Mouse (Mus musculus): ENCODE data around the gene Gars.

The Gars gene

DNA sequence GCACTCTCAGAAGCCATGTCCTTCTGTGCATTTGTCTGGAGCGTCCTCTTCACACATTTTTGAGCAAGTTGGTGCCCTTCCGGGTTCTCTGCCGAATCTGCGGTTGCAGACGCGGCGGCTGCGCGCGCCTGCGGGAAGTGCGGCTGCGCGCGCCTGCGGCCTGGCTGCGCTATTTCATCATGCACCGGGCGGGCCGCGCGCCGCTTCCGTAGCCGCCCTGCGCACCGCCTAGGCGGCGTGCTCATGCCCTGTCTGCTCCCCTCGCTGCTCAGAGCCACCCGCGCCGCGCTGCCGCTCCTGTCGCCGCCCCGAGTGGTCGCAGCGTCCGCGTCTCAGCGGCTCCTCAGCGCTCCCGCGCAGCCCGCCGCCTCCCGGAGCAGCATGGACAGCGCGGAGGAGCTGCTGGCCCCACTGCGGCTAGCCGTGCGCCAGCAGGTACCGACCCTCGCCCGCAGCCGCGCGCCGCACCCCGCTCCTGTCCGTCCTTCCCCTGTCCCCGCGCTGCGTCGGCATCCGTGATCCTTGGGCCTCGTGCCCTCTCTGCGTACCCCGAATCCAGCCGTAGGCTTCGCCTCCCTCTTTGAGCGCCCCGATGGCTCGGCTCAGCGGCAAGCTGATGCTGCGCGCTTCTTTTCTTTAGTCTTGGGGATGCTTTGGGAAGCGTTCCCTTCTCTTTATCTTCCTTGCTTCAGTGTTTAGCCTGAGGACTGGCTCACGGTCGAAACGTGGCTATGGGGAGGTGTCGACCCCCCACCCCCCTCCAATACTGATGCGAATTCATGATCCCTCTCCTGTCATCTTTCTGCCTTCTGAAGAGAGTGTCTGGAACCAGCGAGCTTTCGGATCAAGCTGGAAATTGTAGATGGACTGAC is at the start of gene Gars:
Gars (plus strand) TSS at position 209 of the 872 bp plus-strand sequence.
- peak; percentile 88 to 93 for DNase-seq

DNA sequence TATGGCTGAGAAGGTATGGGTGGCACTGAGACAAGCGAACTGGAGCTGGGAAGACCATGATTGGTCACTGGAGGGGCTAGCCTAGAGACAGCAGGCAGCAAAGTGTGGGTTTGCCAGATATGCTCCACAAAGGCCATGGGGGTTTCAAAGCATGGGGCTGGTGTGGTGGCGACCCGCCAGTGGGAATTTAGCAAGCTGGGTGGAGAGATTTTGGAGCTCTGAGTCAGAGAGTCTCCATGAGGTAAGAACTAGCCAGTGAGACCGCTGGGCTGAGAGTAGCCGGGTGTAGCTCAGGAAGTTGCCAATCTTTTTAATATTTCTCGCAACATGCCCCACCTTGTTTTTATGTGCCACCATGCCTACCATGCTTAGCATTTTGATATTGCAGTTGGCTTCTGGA is 49.7 kb upstream of the Gars start:
- no peak for DNase-seq

GRCm38 (mm10) chr6:54991189-54991588 is 46.6 kb upstream of the Gars start:
- DNase-seq: no peak

GRCm38 (mm10) chr6:54992141-54992540 is 45.7 kb upstream of the Gars start:
- DNase-seq: no peak

DNA sequence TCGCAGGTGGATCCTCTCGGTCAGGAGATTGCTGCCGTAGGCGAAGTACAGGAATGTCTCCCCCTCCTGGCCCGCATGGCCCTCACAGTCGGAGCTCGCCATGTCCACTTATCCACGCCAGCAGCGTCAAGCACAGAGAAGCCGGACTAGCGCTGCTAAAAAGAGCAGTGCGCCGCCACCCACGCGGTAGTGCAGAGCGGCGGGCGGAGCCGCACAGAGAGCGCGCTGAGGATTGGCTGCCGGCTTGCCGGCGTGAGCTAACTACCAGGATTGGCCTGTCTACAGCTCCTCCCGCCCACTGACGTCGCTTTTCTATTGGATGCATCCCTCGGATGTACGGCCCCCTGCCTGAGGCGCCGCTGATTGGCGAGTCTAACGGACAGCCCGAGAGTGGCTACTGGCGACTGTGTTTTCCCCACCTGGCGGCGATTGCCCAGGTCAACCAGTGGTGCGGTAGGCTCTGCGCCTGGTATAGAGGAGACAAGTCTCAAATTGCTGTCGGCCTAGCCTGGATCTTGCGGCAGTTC is 45.0 kb upstream of the Gars start, which contains the start of gene Ggct:
Ggct (minus strand) TSS at position 217 of the 527 bp plus-strand sequence.
- peak; percentile 96 to 98 for DNase-seq

GRCm38 (mm10) chr6:54996361-54996760 is 41.4 kb upstream of the Gars start:
- DNase-seq: no peak

DNA sequence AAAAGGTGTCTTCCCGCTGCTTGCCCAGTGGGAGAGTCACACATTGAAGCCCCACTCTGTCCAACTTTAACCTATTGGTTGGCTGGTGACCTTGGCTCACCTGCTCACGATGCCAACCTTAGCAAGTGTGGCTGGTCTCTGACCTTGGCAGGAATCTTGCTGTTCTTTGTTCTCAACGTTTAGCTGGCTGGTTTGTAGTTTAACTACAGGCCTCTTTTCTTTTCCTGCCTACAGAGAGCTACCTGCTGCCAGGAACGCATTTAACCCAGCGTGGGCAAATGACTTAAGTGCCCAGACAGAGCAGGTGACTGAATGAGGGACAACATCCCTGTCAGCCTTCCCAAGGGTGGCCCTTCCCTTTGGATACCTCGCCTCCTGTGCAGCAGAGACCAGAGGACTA is 40.1 kb upstream of the Gars start:
- DNase-seq: no peak

- DNase-seq: no peak
These were observed 36.5 kb upstream of the Gars start for GRCm38 (mm10) chr6:55001320-55001719.

- DNase-seq: no peak
These were observed 35.4 kb upstream of the Gars start for GRCm38 (mm10) chr6:55002438-55002837.

GRCm38 (mm10) chr6:55003559-55003958 is 34.2 kb upstream of the Gars start:
- DNase-seq: no peak

DNA sequence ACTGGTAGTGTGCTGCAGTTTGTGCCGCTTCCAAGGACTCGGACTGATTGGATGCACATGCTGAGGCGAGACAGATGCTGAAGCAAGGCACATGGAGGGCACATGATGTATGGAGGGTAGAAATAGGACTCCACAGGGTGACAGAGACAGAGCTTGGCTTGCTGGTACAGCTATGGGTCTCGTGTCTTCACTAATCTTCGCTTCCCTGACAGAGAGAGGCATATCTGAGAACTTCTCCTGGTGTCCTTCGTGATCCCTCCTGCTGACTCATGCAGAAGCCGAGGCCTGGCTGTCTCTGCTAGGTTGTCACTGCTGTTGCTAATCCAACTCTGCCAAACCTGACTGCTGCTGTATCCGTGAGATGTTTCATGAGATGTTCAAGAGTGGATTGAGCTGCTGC is 29.4 kb upstream of the Gars start:
- DNase-seq: no peak

- DNase-seq: peak; percentile 13 to 14
These were observed 28.2 kb upstream of the Gars start for GRCm38 (mm10) chr6:55009391-55010230.

GRCm38 (mm10) chr6:55010330-55011091 is 27.3 kb upstream of the Gars start:
- no peak for DNase-seq

DNA sequence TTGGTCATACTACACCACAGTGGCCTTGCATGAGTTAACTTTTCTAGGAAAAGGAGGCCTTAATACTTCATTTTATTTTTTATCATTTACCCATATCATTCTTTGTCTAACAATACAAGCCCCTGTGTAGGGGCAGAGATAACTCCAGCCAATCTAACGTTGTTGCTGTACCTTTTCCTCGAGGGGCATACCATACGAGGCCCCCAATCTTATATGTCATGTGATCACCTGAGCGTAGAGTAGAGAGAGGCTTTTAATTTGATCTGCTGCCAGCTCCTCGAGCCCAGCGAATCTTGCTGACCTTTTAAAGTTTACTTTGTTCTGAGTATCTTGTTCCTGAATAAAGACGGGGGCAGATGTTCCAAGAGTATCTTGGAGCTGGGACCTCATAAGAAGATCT is 25.3 kb upstream of the Gars start:
- no peak for DNase-seq

- DNase-seq: no peak
These were observed 23.6 kb upstream of the Gars start for GRCm38 (mm10) chr6:55014184-55014583.

DNA sequence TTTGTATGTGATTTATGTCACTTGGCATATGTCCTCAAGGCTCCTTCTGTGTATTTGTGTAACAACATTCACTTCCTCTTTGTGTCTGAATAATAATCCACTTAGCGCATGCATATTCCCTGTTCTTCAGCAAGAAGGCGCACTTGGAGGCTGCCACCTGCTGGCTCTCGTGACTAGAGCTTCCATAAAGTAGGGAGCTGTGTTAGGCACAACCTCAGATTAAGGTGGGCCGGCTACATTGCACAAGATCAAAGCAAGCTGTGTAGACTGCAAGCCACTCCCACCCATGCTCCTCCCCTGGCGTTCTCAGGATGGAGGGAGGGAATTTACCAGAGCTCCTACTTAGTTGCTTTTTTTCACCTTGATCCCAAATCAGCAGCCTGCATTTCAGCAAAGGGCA is 21.6 kb upstream of the Gars start:
- DNase-seq: peak; percentile 47

GRCm38 (mm10) chr6:55016710-55017583 is 20.9 kb upstream of the Gars start:
- DNase-seq: peak; percentile 82 to 89

- no peak for DNase-seq
These were observed 19.4 kb upstream of the Gars start for GRCm38 (mm10) chr6:55018417-55018816.

DNA sequence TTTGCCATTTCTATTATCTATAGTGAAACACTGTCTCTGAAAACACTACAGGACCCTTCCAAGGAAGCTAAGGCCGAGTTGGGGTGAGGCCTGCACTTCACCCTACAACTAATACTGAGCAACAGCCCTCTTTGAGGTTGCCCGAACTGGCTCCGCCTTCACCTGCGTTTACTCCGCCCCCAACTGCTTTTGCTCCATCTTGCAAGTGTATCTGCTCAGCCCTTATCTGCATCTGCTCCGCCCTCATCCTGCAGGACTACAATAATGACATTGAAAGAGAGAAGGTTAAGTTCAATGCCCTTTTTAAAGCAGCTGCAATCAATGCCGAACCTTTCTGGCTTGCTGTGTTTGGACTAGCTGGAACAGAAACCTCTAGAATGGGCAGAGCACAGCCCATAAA is 16.0 kb upstream of the Gars start:
- DNase-seq: no peak

DNA sequence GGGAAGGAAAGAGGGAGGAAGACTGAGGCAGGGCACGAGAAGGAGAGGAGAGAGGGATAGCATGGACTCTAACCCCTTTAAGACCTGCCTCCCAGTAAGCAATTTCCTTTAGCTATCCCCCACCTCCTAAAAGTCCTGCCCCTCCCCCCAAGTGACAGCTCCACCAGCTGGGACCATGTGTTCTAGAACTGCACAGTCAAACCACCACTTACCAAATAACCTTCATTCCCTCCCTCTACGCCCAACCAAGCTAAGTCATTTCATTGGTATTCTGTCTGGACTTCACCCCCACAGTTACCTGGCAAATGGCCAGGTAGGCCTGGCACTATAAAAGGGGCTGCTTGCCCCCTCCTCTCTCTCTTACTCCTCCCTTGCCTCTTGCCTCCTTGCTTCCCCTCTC is 10.2 kb upstream of the Gars start:
- peak; percentile 19 to 29 for DNase-seq

GRCm38 (mm10) chr6:55036731-55037130 is 1.1 kb upstream of the Gars start:
- DNase-seq: no peak

Measured in cerebellum, postnatal 10 days (tissue).